Mouse (Mus musculus): ENCODE measurements around the gene Carm1. TPM values are rescaled to one million over a fixed set of nuclear protein-coding genes. Genes with fewer than 3 reads are reported as not detected.
"Not testable (repeated sequence)": the region's sequence is repeated elsewhere in the genome, so short reads cannot be mapped to it uniquely, and the experiment has no call there.

The Carm1 gene
- polyA plus RNA-seq, 1 experiment: 48.1 TPM

- H3K4me3 ChIP-seq: peak overlapping the region; percentile 53
- H3K79me2 ChIP-seq (ENCODE audit: control insufficient read depth, insufficient read depth): peaks cover 6% of the 10 kb centered on the region
- H3K27me3 ChIP-seq (ENCODE audit: control insufficient read depth, insufficient read depth, insufficient read length): no peaks in the 10 kb centered on the region
- TF ChIP-seq REST (IDR thresholded peaks at IDR 0.05; ENCODE audit: insufficient read depth, insufficient read length): no peak
- TF ChIP-seq MYOG (IDR thresholded peaks at IDR 0.05; ENCODE audit: control insufficient read depth in 1 of 3, insufficient read depth in 1 of 3, insufficient read length in 2 of 3, low read depth in 2 of 3): no peak
- no peak for TF ChIP-seq E2F4 (IDR thresholded peaks at IDR 0.05; ENCODE audit: insufficient read depth)
- no peak for TF ChIP-seq TCF3 (IDR thresholded peaks at IDR 0.05; ENCODE audit: insufficient read length, low read depth)
- no peak for TF ChIP-seq CEBPB (IDR thresholded peaks at IDR 0.05; ENCODE audit: insufficient read depth, poor library complexity, severe bottlenecking)
- TF ChIP-seq POLR2AphosphoS2 (IDR thresholded peaks at IDR 0.05; ENCODE audit: insufficient read length, low read depth): no peak
- no peak for TF ChIP-seq USF1 (IDR thresholded peaks at IDR 0.05; ENCODE audit: low read depth)
- TF ChIP-seq TCF12 (IDR thresholded peaks at IDR 0.05; ENCODE audit: insufficient read depth, poor library complexity, severe bottlenecking): no peak
- no peak for TF ChIP-seq POLR2A (IDR thresholded peaks at IDR 0.05; ENCODE audit: insufficient read length, low read depth)
- no peak for TF ChIP-seq MYOD1 (IDR thresholded peaks at IDR 0.05; ENCODE audit: control insufficient read depth in 1 of 3, insufficient read length in 2 of 3, low read depth in 2 of 3)
- TF ChIP-seq SRF (IDR thresholded peaks at IDR 0.05; ENCODE audit: control insufficient read depth, insufficient read length, low read depth): no peak
- TF ChIP-seq MAX (IDR thresholded peaks at IDR 0.05; ENCODE audit: low read depth): no peak
- H3K36me3 ChIP-seq (ENCODE audit: control insufficient read depth, insufficient read depth): no peaks in the 10 kb centered on the region
- H3K4me2 ChIP-seq (ENCODE audit: low read depth): peak overlapping the region; percentile 96
- peak overlapping the region; percentile 11 for H3ac ChIP-seq (ENCODE audit: control insufficient read depth, insufficient read length)
Observed at GRCm38 (mm10) chr9:21510689-21511015, 36.0 kb upstream of the Carm1 start.

DNA sequence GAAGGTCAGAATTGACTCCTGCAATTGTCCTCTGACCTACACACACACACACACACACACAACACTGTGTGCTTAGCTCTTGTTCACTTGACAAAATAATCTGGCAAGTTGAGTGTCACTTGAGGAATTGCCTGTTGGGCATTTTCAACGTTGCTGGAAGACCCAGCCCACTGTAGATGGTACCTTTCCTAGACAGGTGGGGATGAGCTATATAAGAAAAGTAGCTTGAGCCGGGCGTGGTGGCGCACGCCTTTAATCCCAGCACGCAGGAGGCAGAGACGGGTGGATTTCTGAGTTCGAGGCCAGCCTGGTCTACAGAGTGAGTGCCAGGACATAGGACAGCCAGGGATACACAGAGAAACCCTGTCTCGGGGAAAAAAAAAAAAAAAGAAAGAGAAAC lies 35.6 kb upstream of the Carm1 start:
- peak overlapping the region; percentile 96 for H3K4me2 ChIP-seq (ENCODE audit: low read depth)
- no peaks in the 10 kb centered on the region for H3K27me3 ChIP-seq (ENCODE audit: control insufficient read depth, insufficient read depth, insufficient read length)
- TF ChIP-seq SRF (IDR thresholded peaks at IDR 0.05; ENCODE audit: control insufficient read depth, insufficient read length, low read depth) (no peak), POLR2AphosphoS2 (IDR thresholded peaks at IDR 0.05; ENCODE audit: insufficient read length, low read depth) (no peak), E2F4 (IDR thresholded peaks at IDR 0.05; ENCODE audit: insufficient read depth) (no peak), REST (IDR thresholded peaks at IDR 0.05; ENCODE audit: insufficient read depth, insufficient read length) (no peak)
- peaks cover 6% of the 10 kb centered on the region for H3K79me2 ChIP-seq (ENCODE audit: control insufficient read depth, insufficient read depth)
- peak overlapping the region; percentile 11 for H3ac ChIP-seq (ENCODE audit: control insufficient read depth, insufficient read length)
- H3K4me3 ChIP-seq: peak overlapping the region; percentile 53
- H3K36me3 ChIP-seq (ENCODE audit: control insufficient read depth, insufficient read depth): no peaks in the 10 kb centered on the region

GRCm38 (mm10) chr9:21513466-21513865 lies 33.2 kb upstream of the Carm1 start:
- H3K36me3 ChIP-seq (ENCODE audit: control insufficient read depth, insufficient read depth): no peaks in the 10 kb centered on the region
- TF ChIP-seq CEBPB (IDR thresholded peaks at IDR 0.05; ENCODE audit: insufficient read depth, poor library complexity, severe bottlenecking): no peak
- no peak for TF ChIP-seq USF1 (IDR thresholded peaks at IDR 0.05; ENCODE audit: low read depth)
- no peak for TF ChIP-seq MYOG (IDR thresholded peaks at IDR 0.05; ENCODE audit: control insufficient read depth in 1 of 3, insufficient read depth in 1 of 3, insufficient read length in 2 of 3, low read depth in 2 of 3)
- H3ac ChIP-seq (ENCODE audit: control insufficient read depth, insufficient read length): no peak overlapping the region
- H3K4me2 ChIP-seq (ENCODE audit: low read depth): no peak overlapping the region
- no peak overlapping the region for H3K4me3 ChIP-seq
- no peaks in the 10 kb centered on the region for H3K27me3 ChIP-seq (ENCODE audit: control insufficient read depth, insufficient read depth, insufficient read length)
- peaks cover 6% of the 10 kb centered on the region for H3K79me2 ChIP-seq (ENCODE audit: control insufficient read depth, insufficient read depth)

DNA sequence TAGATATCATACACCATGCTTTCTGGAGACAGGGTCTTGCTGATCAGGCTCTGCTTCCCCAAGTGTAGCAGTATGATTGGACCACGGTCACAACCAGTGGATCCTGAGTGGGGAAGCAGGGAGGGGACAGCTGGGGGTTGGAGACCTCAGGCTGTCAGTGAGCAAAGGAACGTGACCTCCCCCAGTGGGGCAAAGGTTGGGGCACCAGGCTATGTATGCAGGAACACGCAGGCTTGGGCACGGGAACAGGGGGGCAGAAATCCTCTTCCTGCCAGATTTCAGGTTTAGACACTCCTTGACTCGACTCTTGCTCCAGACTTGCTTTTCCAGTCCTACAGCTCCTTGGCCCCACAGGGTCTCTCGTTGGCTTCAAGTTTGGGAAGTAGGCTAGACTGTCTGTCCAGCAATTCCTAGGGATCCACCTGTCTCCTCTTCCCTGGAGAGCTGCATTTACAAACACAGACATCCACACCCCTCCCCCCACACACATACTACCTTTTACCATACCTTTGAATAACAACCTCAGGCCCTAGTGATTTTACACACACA lies 28.7 kb upstream of the Carm1 start:
- Histone ChIP-seq H3K36me3 (ENCODE audit: control insufficient read depth, insufficient read depth) (no peaks in the 10 kb centered on the region), H3K4me2 (ENCODE audit: low read depth) (no peak overlapping the region), H3ac (ENCODE audit: control insufficient read depth, insufficient read length) (no peak overlapping the region), H3K79me2 (ENCODE audit: control insufficient read depth, insufficient read depth) (no peaks in the 10 kb centered on the region), H3K4me3 (no peak overlapping the region), H3K27me3 (ENCODE audit: control insufficient read depth, insufficient read depth, insufficient read length) (no peaks in the 10 kb centered on the region)
- TF ChIP-seq POLR2AphosphoS2 (IDR thresholded peaks at IDR 0.05; ENCODE audit: insufficient read length, low read depth): no peak
- TF ChIP-seq TCF12 (IDR thresholded peaks at IDR 0.05; ENCODE audit: insufficient read depth, poor library complexity, severe bottlenecking): no peak
- no peak for TF ChIP-seq E2F4 (IDR thresholded peaks at IDR 0.05; ENCODE audit: insufficient read depth)
- TF ChIP-seq CEBPB (IDR thresholded peaks at IDR 0.05; ENCODE audit: insufficient read depth, poor library complexity, severe bottlenecking): no peak
- TF ChIP-seq POLR2A (IDR thresholded peaks at IDR 0.05; ENCODE audit: insufficient read length, low read depth): no peak
- no peak for TF ChIP-seq TCF3 (IDR thresholded peaks at IDR 0.05; ENCODE audit: insufficient read length, low read depth)
- no peak for TF ChIP-seq USF1 (IDR thresholded peaks at IDR 0.05; ENCODE audit: low read depth)
- no peak for TF ChIP-seq MAX (IDR thresholded peaks at IDR 0.05; ENCODE audit: low read depth)
- no peak for TF ChIP-seq MYOG (IDR thresholded peaks at IDR 0.05; ENCODE audit: control insufficient read depth in 1 of 3, insufficient read depth in 1 of 3, insufficient read length in 2 of 3, low read depth in 2 of 3)
- no peak for TF ChIP-seq SRF (IDR thresholded peaks at IDR 0.05; ENCODE audit: control insufficient read depth, insufficient read length, low read depth)
- no peak for TF ChIP-seq REST (IDR thresholded peaks at IDR 0.05; ENCODE audit: insufficient read depth, insufficient read length)

DNA sequence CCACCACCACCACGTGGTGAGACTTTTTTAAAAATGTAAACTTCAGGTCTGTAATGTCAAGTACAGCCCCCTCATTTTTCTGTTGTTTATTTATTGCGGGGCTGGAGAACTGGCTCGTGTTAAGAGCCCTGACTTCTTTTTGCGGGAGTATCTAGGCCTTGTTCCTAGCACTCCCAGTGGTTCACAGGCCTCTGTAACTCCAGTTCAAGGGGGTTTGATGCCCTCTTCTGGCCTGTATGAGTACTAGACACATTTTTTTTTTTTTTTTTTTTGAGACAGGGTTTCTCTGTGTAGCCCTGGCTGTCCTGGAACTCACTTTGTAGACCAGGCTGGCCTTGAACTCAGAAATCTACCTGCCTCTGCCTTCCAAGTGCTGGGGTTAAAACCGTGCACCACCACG lies 28.0 kb upstream of the Carm1 start:
- not testable (repeated sequence) for H3K27me3 ChIP-seq (ENCODE audit: control insufficient read depth, insufficient read depth, insufficient read length); H3K36me3 ChIP-seq (ENCODE audit: control insufficient read depth, insufficient read depth); H3K4me3 ChIP-seq; H3K79me2 ChIP-seq (ENCODE audit: control insufficient read depth, insufficient read depth); H3ac ChIP-seq (ENCODE audit: control insufficient read depth, insufficient read length); H3K4me2 ChIP-seq (ENCODE audit: low read depth)
